Mouse (Mus musculus): Measurements from ENCODE around the gene Gm10842. TPM values are rescaled to one million over a fixed set of nuclear protein-coding genes. Genes with fewer than 3 reads are reported as not detected.

Gm10842 gene
- polyA plus RNA-seq, 1 experiment from 2014 or later = not detected

DNA sequence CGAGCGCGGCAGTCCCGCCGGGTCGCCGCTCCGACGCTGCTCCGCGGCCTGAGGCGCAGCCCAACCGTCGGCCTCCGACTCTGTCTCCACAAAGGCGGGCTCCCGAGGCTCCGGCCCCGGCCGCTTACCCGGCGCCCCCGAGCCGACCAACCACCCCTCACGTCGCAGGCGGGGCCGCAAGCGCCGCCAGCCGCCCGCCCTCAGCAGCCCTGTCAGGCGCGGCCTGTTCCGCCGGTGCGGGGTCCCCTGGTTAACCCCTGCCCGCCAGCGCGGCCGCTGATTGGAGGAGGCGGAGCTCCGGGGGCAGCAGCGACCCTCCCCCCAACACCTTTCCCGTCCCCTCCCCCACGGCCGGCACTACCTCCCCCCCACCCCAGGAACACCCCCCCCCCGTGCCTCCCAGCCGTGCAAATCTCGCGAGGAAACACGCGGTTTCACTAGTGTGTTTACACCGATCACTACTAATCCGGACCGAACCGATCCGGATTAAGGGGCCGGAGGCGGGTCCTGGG lies 34.5 kb downstream of the Gm10842 start:
- H3K4me1 ChIP-seq (ENCODE audit: control insufficient read depth, insufficient read depth, low read length) = peaks cover 13% of the 10 kb centered on the region
- ATAC-seq (replicated peaks; ENCODE audit: insufficient number of reproducible peaks, low FRiP score, low TSS enrichment) = peak; percentile 94
- peak overlapping the region; percentile 63 for H3K4me2 ChIP-seq
- H3K36me3 ChIP-seq (ENCODE audit: control insufficient read depth, insufficient read depth, low read length) = peaks cover 11% of the 10 kb centered on the region
- WGBS (ENCODE audit: insufficient replicate concordance) = under 1% methylated on average over 47 of the region's 60 CpGs
- H3K9ac ChIP-seq (ENCODE audit: low read depth, low read length) = peak overlapping the region; percentile 95
- H3K27me3 ChIP-seq (ENCODE audit: control insufficient read depth, insufficient read depth, low read length) = no peaks in the 10 kb centered on the region
- H3K9me3 ChIP-seq (replicated peaks; ENCODE audit: control insufficient read depth, low read length) = no peaks in the 10 kb centered on the region
- H3K27ac ChIP-seq (ENCODE audit: low read depth, low read length) = peak overlapping the region; percentile 92
- H3K4me3 ChIP-seq (ENCODE audit: low read depth, low read length) = peak overlapping the region; percentile 95

DNA sequence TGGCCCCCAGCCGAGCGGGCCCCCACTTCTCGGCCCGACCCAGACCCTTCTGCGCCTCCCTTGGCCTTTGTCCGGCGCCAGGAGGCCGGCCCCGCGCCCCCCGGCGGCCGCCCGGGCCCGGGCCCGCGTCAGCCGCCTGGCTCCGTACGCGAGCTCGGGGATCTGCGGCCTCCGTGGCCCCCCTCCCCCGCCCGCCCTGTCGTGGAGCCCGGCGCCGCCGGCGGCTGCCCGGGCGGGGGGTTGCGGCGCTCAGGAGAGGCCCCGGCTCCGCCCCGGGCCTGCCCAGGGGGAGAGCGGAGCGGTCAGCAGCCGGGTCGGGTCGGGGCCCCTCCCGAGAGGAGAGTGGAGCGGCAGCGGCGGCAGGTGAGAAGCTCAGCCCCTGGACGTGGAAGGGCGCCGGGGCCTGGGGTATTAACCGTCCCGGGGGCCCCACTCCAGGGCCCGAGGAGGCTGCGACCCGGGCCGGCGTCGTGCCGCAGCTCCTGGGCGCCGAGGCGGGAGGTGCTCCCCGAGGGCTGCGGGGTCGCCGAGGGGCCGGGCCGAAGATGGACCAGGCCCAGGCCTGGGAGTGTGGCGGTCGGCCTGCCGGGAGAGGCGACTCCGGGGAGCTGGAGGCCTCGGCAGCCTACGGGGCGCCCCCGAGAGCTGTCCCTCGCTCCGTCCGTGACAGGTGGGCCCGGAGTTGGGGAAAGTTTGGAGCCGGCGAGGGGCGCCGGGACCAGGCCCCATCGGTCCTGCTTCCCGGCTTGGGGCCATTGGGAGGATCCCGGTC lies 35.2 kb downstream of the Gm10842 start:
- 4% methylated on average over 58 of the region's 89 CpGs for WGBS (ENCODE audit: insufficient replicate concordance)
- H3K27me3 ChIP-seq (ENCODE audit: control insufficient read depth, insufficient read depth, low read length) = no peaks in the 10 kb centered on the region
- peak; percentile 67 for ATAC-seq (replicated peaks; ENCODE audit: insufficient number of reproducible peaks, low FRiP score, low TSS enrichment)

DNA sequence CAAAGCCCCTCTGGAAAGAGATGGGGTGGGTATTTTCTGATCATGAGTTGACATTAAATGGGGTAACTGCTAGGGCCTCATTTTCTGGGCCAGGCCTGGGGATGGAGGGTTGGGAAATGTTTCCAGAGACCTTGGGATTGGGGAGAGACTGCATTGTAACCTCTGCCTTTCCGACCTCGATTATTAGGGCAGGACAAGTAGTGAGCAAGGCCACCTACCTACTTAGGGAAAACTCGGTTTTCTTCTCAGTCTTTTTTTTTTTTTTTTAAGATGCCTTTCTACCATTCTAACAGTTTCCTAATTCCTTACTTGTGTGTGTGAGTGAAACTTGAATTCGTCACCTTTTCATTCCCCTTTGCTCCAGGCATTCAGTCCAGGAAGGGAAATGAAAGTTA lies 35.8 kb downstream of the Gm10842 start:
- Histone ChIP-seq H3K27ac (ENCODE audit: low read depth, low read length) (peak overlapping the region; percentile 92), H3K9me3 (replicated peaks; ENCODE audit: control insufficient read depth, low read length) (no peaks in the 10 kb centered on the region), H3K4me1 (ENCODE audit: control insufficient read depth, insufficient read depth, low read length) (peaks cover 13% of the 10 kb centered on the region), H3K4me2 (peak overlapping the region; percentile 63), H3K4me3 (ENCODE audit: low read depth, low read length) (peak overlapping the region; percentile 95), H3K9ac (ENCODE audit: low read depth, low read length) (peak overlapping the region; percentile 95), H3K36me3 (ENCODE audit: control insufficient read depth, insufficient read depth, low read length) (peaks cover 11% of the 10 kb centered on the region), H3K27me3 (ENCODE audit: control insufficient read depth, insufficient read depth, low read length) (no peaks in the 10 kb centered on the region)
- no peak for ATAC-seq (replicated peaks; ENCODE audit: insufficient number of reproducible peaks, low FRiP score, low TSS enrichment)
- WGBS (ENCODE audit: insufficient replicate concordance) = 5% methylated on average over 4 of the region's 4 CpGs

More for the DNA sequence above, 35.2 kb downstream of the Gm10842 start:
- Histone ChIP-seq H3K4me3 (ENCODE audit: low read depth, low read length) (peak overlapping the region; percentile 95), H3K4me1 (ENCODE audit: control insufficient read depth, insufficient read depth, low read length) (peaks cover 13% of the 10 kb centered on the region), H3K4me2 (peak overlapping the region; percentile 63), H3K9me3 (replicated peaks; ENCODE audit: control insufficient read depth, low read length) (no peaks in the 10 kb centered on the region), H3K27ac (ENCODE audit: low read depth, low read length) (peak overlapping the region; percentile 92), H3K9ac (ENCODE audit: low read depth, low read length) (peak overlapping the region; percentile 95), H3K36me3 (ENCODE audit: control insufficient read depth, insufficient read depth, low read length) (peaks cover 11% of the 10 kb centered on the region)

DNA sequence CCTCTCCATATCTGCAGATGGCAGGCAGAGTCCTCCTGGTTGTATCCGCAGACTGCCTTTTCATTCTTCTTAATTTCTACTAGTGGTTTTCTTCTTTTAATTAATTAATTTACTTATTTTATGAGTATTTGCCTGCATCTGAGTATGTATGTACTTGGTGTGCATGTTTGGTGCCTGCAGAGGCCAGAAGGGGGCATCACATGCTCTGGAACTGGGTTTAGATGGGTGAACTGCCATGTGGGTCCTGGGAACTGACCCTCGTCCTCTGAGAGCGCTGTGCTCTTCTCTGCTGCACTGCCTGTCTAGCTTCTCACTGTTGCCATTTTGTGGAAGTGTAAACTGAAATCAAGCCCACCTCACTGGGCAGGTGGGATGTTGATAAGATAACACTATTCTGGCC lies 38.0 kb downstream of the Gm10842 start:
- Histone ChIP-seq H3K4me2 (no peak overlapping the region), H3K27me3 (ENCODE audit: control insufficient read depth, insufficient read depth, low read length) (no peaks in the 10 kb centered on the region), H3K36me3 (ENCODE audit: control insufficient read depth, insufficient read depth, low read length) (peaks cover 7% of the 10 kb centered on the region), H3K27ac (ENCODE audit: low read depth, low read length) (no peak overlapping the region), H3K9me3 (replicated peaks; ENCODE audit: control insufficient read depth, low read length) (no peaks in the 10 kb centered on the region), H3K4me3 (ENCODE audit: low read depth, low read length) (no peak overlapping the region), H3K9ac (ENCODE audit: low read depth, low read length) (no peak overlapping the region), H3K4me1 (ENCODE audit: control insufficient read depth, insufficient read depth, low read length) (peaks cover 7% of the 10 kb centered on the region; the same call in 1 of the 2 replicates)
- ATAC-seq (replicated peaks; ENCODE audit: insufficient number of reproducible peaks, low FRiP score, low TSS enrichment) = no peak
- 92% methylated on average over 3 of the region's 3 CpGs for WGBS (ENCODE audit: insufficient replicate concordance)

DNA sequence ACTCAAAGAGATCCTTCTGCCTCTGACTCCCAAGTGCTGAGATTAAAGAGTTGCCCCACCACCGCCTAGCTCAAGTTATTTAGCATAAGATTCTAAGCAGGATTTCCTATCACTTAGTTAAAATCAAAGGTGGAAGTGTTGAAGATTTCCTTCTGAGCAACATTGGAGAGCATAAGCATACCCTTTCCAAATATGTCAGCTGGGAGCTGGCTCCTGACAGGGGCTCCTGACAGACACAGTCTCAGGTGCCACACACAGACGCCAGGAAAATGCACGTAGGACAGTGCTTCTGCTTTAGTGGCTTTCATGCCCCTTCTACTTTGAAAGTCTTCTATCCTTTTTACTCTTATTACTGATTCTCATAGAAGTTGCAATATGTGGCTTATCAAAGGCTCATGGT lies 45.5 kb downstream of the Gm10842 start:
- H3K36me3 ChIP-seq (ENCODE audit: control insufficient read depth, insufficient read depth, low read length) = peaks cover 6% of the 10 kb centered on the region; the same call in 1 of the 2 replicates
- H3K9ac ChIP-seq (ENCODE audit: low read depth, low read length) = no peak overlapping the region
- H3K9me3 ChIP-seq (replicated peaks; ENCODE audit: control insufficient read depth, low read length) = no peaks in the 10 kb centered on the region
- no peaks in the 10 kb centered on the region for H3K4me1 ChIP-seq (ENCODE audit: control insufficient read depth, insufficient read depth, low read length)
- no peak overlapping the region for H3K27ac ChIP-seq (ENCODE audit: low read depth, low read length)
- no peak overlapping the region for H3K4me2 ChIP-seq
- 90% methylated on average over 3 of the region's 3 CpGs for WGBS (ENCODE audit: insufficient replicate concordance)
- no peak for ATAC-seq (replicated peaks; ENCODE audit: insufficient number of reproducible peaks, low FRiP score, low TSS enrichment)
- no peak overlapping the region for H3K4me3 ChIP-seq (ENCODE audit: low read depth, low read length)
- H3K27me3 ChIP-seq (ENCODE audit: control insufficient read depth, insufficient read depth, low read length) = no peaks in the 10 kb centered on the region

Other genes starting within 250 kb of the Gm10842 start
- not detected in 2 replicates for gene Efcab3, start 83.3 kb upstream of the Gm10842 start, polyA plus RNA-seq (2014; fragmentation: Nextera tagmentation; extraction: Ambion mirVana)
- 28.9 and 33.7 TPM in 2 replicates for gene Mettl2, start 20.5 kb upstream of the Gm10842 start, polyA plus RNA-seq (2014; fragmentation: Nextera tagmentation; extraction: Ambion mirVana)
- 17.3 and 19.3 TPM in 2 replicates for gene Tlk2, start 31.9 kb downstream of the Gm10842 start, polyA plus RNA-seq (2014; fragmentation: Nextera tagmentation; extraction: Ambion mirVana)
- 5.1 and 6.7 TPM in 2 replicates for gene Mrc2, start 145.8 kb downstream of the Gm10842 start, polyA plus RNA-seq (2014; fragmentation: Nextera tagmentation; extraction: Ambion mirVana)

Measured in heart, embryonic 11.5 days (tissue).